Mouse (Mus musculus) leukemia stem cell, adult 10-12 weeks (primary cell): ENCODE measurements around the gene Osbpl6. TPM values are rescaled to one million over a fixed set of nuclear protein-coding genes. Genes with fewer than 3 reads are reported as not detected.

Experiments used
- polyA plus RNA-seq: library from polyadenylated mRNA; stranded (reverse); fragments of >175 nt; gene quantifications from 2 replicates; pipeline ENCODE4 v1.2.3, GENCODE M21; 2012; ENCODE audit warnings: low replicate concordance

Osbpl6 gene
- polyA plus RNA-seq = 1.2 and 1.8 TPM in 2 replicates

DNA sequence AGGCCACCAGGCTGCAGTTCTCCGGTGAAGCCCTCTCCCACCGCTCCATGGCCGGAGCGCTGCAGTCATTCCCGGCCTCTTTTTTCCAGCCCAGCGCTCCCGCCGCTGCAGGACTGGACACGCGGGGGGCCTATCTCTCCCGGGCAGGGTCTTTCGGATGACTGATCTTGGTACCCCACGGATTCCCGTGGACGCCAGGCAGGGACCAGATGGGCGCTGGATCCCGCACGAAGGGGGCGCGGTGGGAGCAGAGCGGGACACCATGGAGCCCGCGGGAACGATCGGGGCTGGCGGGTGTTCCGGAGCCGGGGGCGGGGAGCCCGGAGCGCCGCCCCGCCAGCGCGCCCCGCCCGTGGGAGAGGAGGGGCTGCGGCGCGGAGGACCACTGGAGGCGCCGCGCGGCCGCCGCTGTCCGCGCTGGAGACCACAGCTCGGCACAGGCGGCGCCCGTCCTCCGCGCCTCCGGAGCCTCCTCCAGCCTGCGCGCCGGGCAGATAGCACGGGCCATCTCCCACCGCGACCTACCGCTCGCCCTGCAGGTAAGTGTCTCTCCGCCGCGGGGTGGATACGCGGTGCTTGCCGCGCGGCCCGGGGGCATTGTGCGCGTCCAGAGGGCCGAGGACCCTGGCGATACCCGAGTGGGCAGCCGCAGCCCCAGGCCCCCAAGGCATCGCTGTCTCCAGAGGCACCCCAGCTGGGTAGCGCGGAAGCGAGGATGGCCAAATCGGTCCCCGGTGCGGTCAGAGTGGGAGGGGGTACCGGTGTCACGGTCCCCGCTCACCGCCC is at the start of gene Osbpl6:
Gene Osbpl6, plus strand, starts transcription at position 358 of the 786 bp plus-strand sequence.

DNA sequence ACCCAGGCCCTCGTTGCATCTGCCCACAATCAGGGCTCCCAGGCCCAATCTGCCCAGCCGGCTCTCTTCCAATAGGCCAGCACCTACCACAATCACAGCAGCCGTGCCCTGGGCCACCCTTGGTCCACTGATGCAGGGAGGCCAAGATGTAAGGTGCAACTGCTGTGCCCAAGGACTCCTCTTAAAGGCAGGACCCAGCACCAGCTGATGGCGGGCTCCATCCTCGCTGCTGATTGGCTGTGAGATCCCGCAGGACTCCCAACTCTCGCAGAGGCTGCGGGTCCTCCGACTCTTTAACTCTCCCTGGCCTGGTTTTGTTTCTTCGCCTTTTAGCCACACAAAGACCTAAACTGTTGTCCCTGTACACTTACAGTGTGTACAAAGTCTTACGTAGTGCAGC is 46.1 kb upstream of the Osbpl6 start, which contains the start of gene Cyct:
Gene Cyct, minus strand, starts transcription at position 225 of the 400 bp plus-strand sequence.

GRCm38 (mm10) chr2:76369821-76370655 is 36.3 kb upstream of the Osbpl6 start, which contains the start of gene Rbm45:
Rbm45 (plus strand) TSS chr2:76369984.

DNA sequence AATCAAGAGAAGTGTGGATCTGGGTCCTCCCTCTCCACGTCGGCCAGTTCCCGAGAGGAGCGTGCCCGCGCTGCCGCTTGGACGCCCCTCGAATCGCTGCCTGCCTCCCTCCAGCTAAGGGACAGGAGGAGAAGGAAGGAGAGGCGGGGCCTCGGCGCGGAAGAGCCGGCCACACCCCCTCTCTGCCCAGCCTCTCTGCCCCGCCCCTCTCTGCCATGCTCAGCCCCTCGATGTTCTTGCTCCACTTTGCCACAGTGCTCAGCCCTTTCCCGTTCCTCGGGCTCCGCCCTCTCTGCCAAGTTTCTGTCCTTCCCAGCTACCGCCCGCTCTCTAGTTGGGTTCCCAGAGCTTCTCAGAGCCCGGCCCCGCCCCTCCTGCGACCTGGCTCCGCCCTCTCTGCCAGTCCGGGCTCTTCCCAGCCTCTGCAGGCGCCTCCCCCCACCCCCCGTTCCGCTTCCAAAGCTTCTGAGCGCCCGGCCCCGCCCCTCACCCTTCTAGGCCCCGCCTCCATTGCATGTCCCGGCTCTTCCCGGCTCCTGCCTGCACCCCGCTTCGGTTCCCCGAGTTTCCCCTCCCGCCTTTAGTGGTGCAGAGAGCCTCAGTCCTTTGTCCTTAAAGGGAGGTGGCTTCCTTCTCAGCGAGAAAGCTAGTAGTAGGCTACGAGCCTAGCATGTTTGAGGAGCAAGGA is 241.7 kb downstream of the Osbpl6 start, which contains the start of the genes Prkra and Pjvk:
Gene Prkra, minus strand, starts transcription at position 133 of the 688 bp plus-strand sequence.
Gene Pjvk, plus strand, starts transcription at position 594 of the 688 bp plus-strand sequence.

Other genes with a start within 250 kb of the Osbpl6 start
- gene Pde11a, start 67.7 kb upstream of the Osbpl6 start, polyA plus RNA-seq = 0.08 and 0.13 TPM in 2 replicates
- not detected in 2 replicates for gene Cyct, start 46.1 kb upstream of the Osbpl6 start, polyA plus RNA-seq
- gene Rbm45, start 36.5 kb upstream of the Osbpl6 start, polyA plus RNA-seq = 7.5 and 9.9 TPM in 2 replicates
- 3.6 and 3.8 TPM in 2 replicates for gene Prkra, start 241.5 kb downstream of the Osbpl6 start, polyA plus RNA-seq
- not detected in 2 replicates for gene Pjvk, start 242.0 kb downstream of the Osbpl6 start, polyA plus RNA-seq